Mouse (Mus musculus): ENCODE measurements around the gene Slc8a2.

The Slc8a2 gene

GRCm38 (mm10) chr7:16129421-16129845 is at the start of gene Slc8a2:
Gene Slc8a2 (plus strand): TSS chr7:16129826.
- peak; percentile 91 for DNase-seq (ENCODE audit: low spot score)

- no peak for DNase-seq (ENCODE audit: low spot score)
Measured at GRCm38 (mm10) chr7:16079947-16080346, 49.7 kb upstream of the Slc8a2 start.

- DNase-seq (ENCODE audit: low spot score): no peak
Measured at GRCm38 (mm10) chr7:16080581-16080980, 49.0 kb upstream of the Slc8a2 start.

DNA sequence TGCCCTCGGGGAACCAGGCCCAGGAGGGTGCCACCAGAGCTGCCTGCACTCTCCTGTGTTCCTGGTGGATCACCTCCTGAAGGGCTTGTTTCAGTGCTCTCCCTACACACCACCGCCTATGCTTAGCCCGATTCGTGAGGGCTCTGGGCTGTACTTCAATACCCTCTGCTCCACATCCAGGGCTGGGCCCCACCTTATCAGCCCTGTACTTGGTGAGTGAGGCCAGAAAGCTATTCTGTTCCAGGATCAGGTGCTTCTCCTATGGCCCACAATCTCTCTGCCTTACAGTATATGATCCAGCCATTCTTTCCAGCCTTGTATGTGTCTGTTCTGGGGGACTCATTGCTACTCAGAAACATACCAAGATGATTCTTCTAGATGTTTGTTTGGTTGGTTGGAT is 46.3 kb upstream of the Slc8a2 start:
- DNase-seq (ENCODE audit: low spot score): no peak

DNA sequence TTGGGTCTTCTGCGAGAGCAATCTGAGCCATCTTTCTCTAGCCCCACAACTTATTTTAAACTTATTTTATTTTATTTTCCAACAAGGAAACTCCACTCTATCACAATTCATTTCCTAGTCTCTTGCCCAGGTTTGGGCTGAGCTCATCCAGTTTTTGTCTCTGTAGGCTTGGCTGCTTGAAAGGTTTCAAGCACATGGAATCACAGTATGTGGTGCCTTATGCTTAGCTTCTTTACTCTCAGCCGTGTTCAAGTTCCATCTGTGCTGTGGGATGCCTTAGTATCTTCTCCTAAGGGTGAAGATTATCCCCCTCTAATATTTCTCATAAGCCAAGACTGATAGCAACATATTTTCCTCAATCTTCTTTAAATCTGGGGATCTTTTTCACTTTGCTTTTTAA is 42.0 kb upstream of the Slc8a2 start:
- no peak for DNase-seq (ENCODE audit: low spot score)

DNA sequence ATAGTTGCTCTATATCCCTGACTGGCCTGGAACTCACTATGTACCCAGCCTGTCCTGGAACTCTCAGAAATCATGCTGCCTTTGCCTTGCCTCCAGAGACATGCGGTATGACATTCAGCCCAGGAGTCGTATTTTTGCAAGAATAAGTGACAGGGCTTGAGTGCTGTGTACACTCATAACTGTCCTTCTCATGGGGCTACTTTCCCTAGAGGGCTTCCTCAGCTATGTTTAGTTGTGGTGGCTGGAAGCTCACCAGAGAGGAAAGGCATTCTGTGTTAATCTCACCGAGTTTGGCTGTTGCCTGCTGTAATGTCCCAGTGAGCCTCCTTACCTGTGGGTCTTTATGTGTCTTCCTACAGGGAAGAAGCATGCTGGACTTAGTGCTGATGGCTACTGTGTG is 35.0 kb upstream of the Slc8a2 start:
- DNase-seq (ENCODE audit: low spot score): no peak

DNA sequence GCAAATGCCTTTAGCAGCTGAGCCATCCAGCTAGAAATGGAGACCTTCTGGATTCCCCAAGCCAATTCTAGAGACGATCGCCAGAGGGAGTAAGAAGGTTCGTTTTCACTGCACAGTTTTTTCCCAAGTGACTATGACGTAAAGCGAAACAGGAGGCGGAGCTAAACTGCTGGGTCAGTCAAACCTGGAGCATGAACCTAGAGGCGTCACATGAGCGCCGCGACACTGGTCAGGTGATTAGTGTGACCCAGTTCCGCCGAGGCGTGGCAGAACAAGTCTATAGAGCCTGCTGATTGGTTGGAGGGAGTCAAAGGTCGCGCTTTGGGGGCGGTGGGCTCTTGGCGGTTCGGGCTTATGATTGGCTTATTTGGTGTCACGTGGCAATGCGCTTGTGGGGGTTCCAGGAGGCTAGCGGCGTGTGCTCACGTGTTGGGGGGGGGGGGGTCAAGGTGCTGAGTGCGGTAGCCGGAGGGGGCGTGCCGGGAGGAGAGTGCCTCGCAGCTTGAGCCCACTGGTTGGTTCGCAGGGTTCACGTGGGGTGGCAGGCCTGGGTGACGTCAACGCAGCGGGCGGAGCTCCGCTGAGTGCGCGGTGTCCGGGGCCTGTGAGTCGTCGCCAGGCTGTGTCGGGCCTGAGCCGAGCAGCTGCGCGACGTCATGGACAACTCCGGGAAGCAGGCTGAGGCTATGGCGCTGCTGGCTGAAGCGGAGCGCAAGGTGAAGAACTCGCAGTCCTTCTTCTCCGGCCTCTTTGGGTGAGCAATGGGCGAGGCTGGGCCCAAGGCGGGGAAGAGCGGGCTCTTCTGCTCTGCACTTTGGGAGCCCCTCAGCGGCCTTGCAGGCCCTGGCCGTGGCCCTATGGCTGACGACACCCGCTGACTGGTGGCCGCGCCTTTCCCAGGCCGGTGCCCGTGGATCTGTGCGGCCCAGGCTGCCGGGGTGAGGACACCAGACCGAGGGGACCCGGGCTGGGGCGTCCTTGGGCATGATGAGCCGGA is 31.3 kb upstream of the Slc8a2 start, which contains the start of gene Napa:
Gene Napa (plus strand): TSS at position 438 of the 997 bp plus-strand sequence.
- peak; percentile 98 for DNase-seq (ENCODE audit: low spot score)

DNA sequence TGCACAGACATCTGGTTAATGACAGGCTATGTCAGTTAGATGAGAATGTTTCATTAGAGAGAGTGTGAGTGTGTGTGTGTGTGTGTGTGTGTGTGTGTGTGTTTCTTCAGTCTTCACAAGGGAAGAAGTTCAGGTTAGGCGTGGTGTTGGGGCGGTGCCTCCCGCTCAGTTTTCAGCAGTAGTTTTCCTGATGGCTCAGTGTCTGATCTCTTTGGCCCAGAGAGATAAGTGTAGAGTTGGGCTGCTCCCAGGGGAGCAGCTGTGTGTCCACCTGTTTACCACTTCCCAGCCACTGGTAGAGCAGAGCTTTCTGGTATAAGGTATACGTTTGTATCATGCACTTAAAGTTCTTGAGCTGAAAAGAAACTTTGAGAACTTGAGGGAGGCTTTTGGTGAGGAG is 29.7 kb upstream of the Slc8a2 start:
- DNase-seq (ENCODE audit: low spot score): no peak

- DNase-seq (ENCODE audit: low spot score): no peak
Measured at GRCm38 (mm10) chr7:16101081-16101480, 28.5 kb upstream of the Slc8a2 start.

- no peak for DNase-seq (ENCODE audit: low spot score)
Measured at GRCm38 (mm10) chr7:16101726-16102475, 27.7 kb upstream of the Slc8a2 start.

- no peak for DNase-seq (ENCODE audit: low spot score)
Measured at GRCm38 (mm10) chr7:16102686-16103226, 26.9 kb upstream of the Slc8a2 start.

- no peak for DNase-seq (ENCODE audit: low spot score)
Measured at GRCm38 (mm10) chr7:16103760-16104159, 25.9 kb upstream of the Slc8a2 start.

- no peak for DNase-seq (ENCODE audit: low spot score)
Measured at GRCm38 (mm10) chr7:16104611-16105388, 24.8 kb upstream of the Slc8a2 start.

DNA sequence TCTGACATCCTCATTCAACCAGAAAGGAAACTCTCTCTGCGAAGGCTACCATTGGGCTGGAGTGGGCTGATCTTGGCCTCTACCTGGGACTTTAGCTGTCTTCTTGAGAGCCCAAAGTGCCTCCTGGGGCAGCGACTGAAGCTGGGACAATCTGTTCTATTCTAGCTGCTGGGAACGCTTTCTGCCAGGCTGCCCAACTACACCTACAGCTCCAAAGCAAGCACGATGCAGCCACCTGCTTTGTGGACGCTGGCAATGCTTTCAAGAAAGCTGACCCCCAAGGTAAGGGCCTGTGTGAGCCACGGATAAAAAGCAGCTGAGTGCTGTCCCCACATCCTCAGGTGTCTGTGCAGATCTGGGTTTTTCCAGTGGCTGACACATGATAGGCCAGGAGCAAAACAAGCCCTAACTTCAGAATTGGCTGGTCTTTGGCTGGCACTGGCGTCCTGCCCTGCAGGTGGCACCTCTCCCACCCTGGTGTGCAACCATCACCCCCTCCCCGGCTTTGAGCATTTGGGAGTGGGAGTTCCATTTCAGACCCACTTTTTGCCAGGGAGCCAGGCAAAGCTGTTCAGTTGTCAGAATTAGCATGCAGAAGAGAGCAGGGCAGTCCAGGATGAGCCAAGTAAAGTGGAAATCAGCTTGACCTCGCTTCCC is 20.6 kb upstream of the Slc8a2 start:
- no peak for DNase-seq (ENCODE audit: low spot score)

GRCm38 (mm10) chr7:16110158-16110557 is 19.5 kb upstream of the Slc8a2 start:
- DNase-seq (ENCODE audit: low spot score): no peak

DNA sequence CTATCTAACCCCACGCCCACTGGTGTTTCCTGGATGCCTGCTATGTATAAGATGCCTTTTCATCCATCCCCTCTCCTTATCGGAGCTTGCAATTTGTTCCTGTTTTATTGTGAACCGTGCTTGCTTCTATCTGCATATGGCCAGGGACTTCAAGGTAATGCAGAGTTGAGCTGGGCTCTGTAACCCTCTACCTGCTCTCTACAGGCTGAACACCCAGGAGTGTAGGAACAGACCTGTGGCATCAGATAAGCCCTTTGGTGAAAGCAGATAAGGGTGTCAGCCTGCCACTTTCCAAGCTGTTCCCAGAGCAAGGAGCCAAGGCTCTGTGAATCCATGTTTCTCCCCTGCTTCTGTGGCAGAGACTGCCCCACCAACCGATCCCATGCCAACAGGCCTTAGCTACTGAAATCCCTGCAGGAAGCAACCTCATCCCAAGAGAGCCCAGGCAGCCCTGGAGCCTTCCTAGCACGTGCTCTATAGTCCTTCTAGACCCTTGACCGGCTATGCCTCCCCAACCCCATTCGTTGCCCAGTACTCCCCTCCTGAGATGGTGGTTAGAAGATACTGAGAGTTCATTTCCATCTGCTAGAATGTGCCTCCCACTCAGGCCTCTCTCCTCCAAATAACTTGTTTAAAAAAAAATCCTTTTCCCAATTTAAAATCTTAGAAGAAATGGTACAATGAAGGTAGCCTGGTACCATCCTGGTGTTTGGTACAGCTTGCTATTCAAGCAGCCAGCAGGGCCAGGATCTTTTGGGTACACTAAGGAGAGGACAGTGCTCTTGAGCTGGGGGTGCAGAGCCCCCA is 18.1 kb upstream of the Slc8a2 start:
- no peak for DNase-seq (ENCODE audit: low spot score)

DNA sequence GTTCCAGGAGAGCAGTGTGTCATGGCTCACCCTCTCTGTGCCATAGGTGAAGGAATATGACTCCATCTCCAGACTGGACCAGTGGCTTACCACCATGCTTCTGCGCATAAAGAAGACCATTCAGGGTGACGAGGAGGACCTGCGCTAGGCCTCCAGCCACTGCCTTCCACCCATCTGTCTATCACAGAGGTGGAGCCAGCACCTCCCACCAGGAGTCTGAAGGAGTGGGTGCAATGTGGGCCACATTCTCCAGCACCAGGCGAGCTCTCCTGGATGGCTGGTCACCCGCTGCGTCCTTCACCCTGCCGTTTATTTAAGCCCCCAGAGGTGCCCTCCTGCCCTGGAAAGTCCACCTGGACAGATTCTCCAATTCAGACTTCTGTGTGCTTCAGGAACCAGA is 13.2 kb upstream of the Slc8a2 start:
- DNase-seq (ENCODE audit: low spot score): no peak

DNA sequence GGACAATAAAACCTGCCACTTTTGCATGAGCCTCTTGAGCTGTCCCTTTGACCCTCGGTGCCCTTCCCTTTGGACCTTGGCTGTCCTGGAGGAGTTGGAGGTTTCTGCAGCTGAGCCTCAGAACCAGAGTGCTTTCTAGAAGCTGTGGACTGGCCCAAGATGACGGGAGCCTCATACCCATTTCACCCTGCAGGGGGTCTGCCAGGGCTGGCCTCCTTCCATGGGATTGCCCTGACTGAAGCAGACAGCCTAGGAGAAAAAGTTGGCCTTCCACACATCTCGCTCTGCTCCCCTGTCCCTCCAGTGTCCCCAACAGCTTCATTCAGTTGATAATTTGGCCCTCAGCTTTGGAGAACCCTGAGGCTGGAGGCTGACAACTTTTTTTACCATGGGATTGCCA is 12.5 kb upstream of the Slc8a2 start:
- no peak for DNase-seq (ENCODE audit: low spot score)

- peak; percentile 97 for DNase-seq (ENCODE audit: low spot score)
Measured at GRCm38 (mm10) chr7:16119569-16120261, 9.9 kb upstream of the Slc8a2 start, which contains the start of gene Kptn. Gene Kptn (plus strand): TSS chr7:16119895.

DNA sequence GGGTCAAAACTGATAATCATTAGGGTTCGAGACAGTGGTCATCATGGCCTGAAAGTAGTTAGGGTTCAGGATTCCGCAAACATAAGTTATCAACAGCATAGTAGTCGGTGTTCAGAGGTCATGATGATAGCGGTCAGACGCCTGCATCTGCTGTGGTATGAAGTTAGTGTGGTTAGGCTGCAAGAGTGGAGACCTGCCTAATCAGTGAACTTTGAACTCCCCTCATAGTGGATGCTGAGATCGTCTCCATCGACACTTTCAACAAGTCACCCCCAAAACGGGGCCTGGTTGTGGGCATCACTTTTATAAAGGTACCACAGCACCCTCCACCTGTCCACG is 9.4 kb upstream of the Slc8a2 start:
- DNase-seq (ENCODE audit: low spot score): no peak
